Mouse (Mus musculus): Measurements from ENCODE around the gene Psd4.

The Psd4 gene

GRCm38 (mm10) chr2:24440056-24440455, 72.7 kb downstream of the Psd4 start:
- DNase-seq (ENCODE audit: low spot score) = no peak

GRCm38 (mm10) chr2:24441899-24442298, 74.5 kb downstream of the Psd4 start:
- no peak for DNase-seq (ENCODE audit: low spot score)

- no peak for DNase-seq (ENCODE audit: low spot score)
Measured at GRCm38 (mm10) chr2:24442303-24442925, 75.0 kb downstream of the Psd4 start.

GRCm38 (mm10) chr2:24443256-24443790, 75.9 kb downstream of the Psd4 start:
- no peak for DNase-seq (ENCODE audit: low spot score)

GRCm38 (mm10) chr2:24449111-24449510, 81.7 kb downstream of the Psd4 start:
- no peak for DNase-seq (ENCODE audit: low spot score)

- no peak for DNase-seq (ENCODE audit: low spot score)
Measured at GRCm38 (mm10) chr2:24453206-24453605, 85.8 kb downstream of the Psd4 start.

GRCm38 (mm10) chr2:24454429-24455011, 87.1 kb downstream of the Psd4 start:
- DNase-seq (ENCODE audit: low spot score) = no peak

GRCm38 (mm10) chr2:24455057-24455855, 87.9 kb downstream of the Psd4 start:
- no peak for DNase-seq (ENCODE audit: low spot score)

- no peak for DNase-seq (ENCODE audit: low spot score)
Measured at GRCm38 (mm10) chr2:24456841-24457240, 89.5 kb downstream of the Psd4 start.

GRCm38 (mm10) chr2:24460112-24460807, 92.9 kb downstream of the Psd4 start:
- DNase-seq (ENCODE audit: low spot score) = no peak

- DNase-seq (ENCODE audit: low spot score) = no peak
Measured at GRCm38 (mm10) chr2:24460808-24461127, 93.4 kb downstream of the Psd4 start.
